Mouse (Mus musculus) mammary gland, adult 2 months (tissue): ENCODE measurements around the gene Gucy2c. TPM values are rescaled to one million over a fixed set of nuclear protein-coding genes. Genes with fewer than 3 reads are reported as not detected.

Source experiments
- polyA plus RNA-seq: library from polyadenylated mRNA; depleted of rRNA; stranded (reverse); fragments of >200 nt; gene quantifications from 2 replicates; pipeline ENCODE4 v1.2.3, GENCODE M21; 2012; ENCODE audit warnings: low replicate concordance; rRNA removed

Gene Gucy2c
- polyA plus RNA-seq = 0.05 TPM in 1 of 2 replicates, not detected in the other

GRCm38 (mm10) chr6:136781377-136781986, at the start of gene Gucy2c:
Gene Gucy2c (minus strand): TSS chr6:136781765.

GRCm38 (mm10) chr6:136827881-136828561, 46.5 kb upstream of the Gucy2c start, which contains the start of gene Wbp11:
Gene Wbp11 (minus strand): TSS chr6:136828233.

GRCm38 (mm10) chr6:136827516-136827880, 45.9 kb upstream of the Gucy2c start, which contains the start of gene BC049715:
Gene BC049715 (plus strand): TSS chr6:136827626.

GRCm38 (mm10) chr6:136808014-136808417, 26.5 kb upstream of the Gucy2c start, which contains the start of gene H2afj:
Gene H2afj (plus strand): TSS chr6:136808244.

GRCm38 (mm10) chr6:136803739-136804633, 22.4 kb upstream of the Gucy2c start, which contains the start of gene Hist4h4:
Gene Hist4h4 (minus strand): TSS chr6:136804415.

GRCm38 (mm10) chr6:136661706-136662016, 119.9 kb downstream of the Gucy2c start, which contains the start of gene Plbd1:
Gene Plbd1 (minus strand): TSS chr6:136661928.

Other genes starting within 250 kb of the Gucy2c start
- 39.3 and 63.3 TPM in 2 replicates for gene Plbd1, start 119.8 kb downstream of the Gucy2c start, polyA plus RNA-seq
- 0.55 and 2.4 TPM in 2 replicates for gene Hist4h4, start 22.6 kb upstream of the Gucy2c start, polyA plus RNA-seq
- 87.6 and 426 TPM in 2 replicates for gene H2afj, start 26.5 kb upstream of the Gucy2c start, polyA plus RNA-seq
- gene BC049715, start 45.9 kb upstream of the Gucy2c start, polyA plus RNA-seq = 0.23 and 0.79 TPM in 2 replicates
- 29.3 and 44.0 TPM in 2 replicates for gene Wbp11, start 46.5 kb upstream of the Gucy2c start, polyA plus RNA-seq
- gene Smco3, start 53.7 kb upstream of the Gucy2c start, polyA plus RNA-seq = 0.37 and 0.43 TPM in 2 replicates
- gene Art4, start 76.0 kb upstream of the Gucy2c start, polyA plus RNA-seq = 1.4 and 1.8 TPM in 2 replicates
- 127 and 139 TPM in 2 replicates for gene Mgp, start 94.1 kb upstream of the Gucy2c start, polyA plus RNA-seq
- 0.29 and 0.53 TPM in 2 replicates for gene Erp27, start 140.4 kb upstream of the Gucy2c start, polyA plus RNA-seq
- 0.01 TPM in 1 of 2 replicates, not detected in the other for gene Pde6h, start 142.1 kb upstream of the Gucy2c start, polyA plus RNA-seq
- 207 and 281 TPM in 2 replicates for gene Arhgdib, start 160.1 kb upstream of the Gucy2c start, polyA plus RNA-seq